Comparison of ENCODE assay signal across 9 mouse cellular contexts in the genomic region with DNA sequence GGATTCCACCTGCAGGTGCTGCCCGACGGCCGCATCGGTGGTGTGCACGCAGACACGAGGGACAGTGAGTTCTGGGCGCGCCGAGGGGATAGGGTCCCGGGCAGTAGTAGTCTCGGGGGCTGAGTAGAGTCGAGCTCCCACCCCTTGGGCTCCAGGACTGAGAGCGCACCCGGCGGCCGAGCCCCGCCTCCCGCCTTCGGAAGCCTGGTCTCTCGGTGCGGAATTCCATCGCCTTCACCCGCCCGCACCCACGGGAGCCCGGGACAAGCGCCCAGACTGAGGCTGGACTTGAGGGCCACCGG. TPM values are rescaled to one million over a fixed set of nuclear protein-coding genes. Genes with fewer than 3 reads are reported as not detected.
DNase-seq lines count a peak whose midpoint lies in the region; ATAC-seq lines count a peak whose summit lies in the region.
"Had no signal": no experiment of that assay in that cellular context is flagged by ENCODE, and none has a peak within 500 bp of the region (broad histone marks: within the 10 kb centered on the region; RNA-seq: fewer than 3 reads in every experiment).

No protein-coding gene starts in this region.

- peaks cover 12% of the 10 kb centered on the region for H3K4me1 ChIP-seq in limb, embryonic 13.5 days

- ATAC-seq in limb, embryonic 13.5 days (ENCODE audit: low FRiP score, low read depth), result no peak
- no peak for ATAC-seq in inflammation-experienced regulatory T-cells, adult 6 months

- H3K4me2 ChIP-seq in limb, embryonic 13.5 days (replicated peaks), result peak overlapping the region; percentile 51

- peak; percentile 34 for DNase-seq in embryo, embryonic 9.5 days (ENCODE audit: extremely low spot score)
- DNase-seq in embryo, embryonic 10 days (ENCODE audit: low spot score), result no peak
- peak; percentile 7 for DNase-seq in lung, postnatal 14 days
- no peak for DNase-seq in lung, postnatal 10 days
- DNase-seq in adrenal gland, postnatal 25 days, result no peak
- no peak for DNase-seq in spleen, adult 12 weeks (ENCODE audit: low spot score)

- H3K4me3 ChIP-seq in limb, embryonic 13.5 days, result peak overlapping the region; percentile 27

- H3K9ac ChIP-seq in limb, embryonic 13.5 days, result no peak overlapping the region

- no peaks in the 10 kb centered on the region for H3K9me3 ChIP-seq in limb, embryonic 13.5 days

- no peak overlapping the region for H3K27ac ChIP-seq in limb, embryonic 13.5 days

- peaks cover 96% of the 10 kb centered on the region for H3K27me3 ChIP-seq in limb, embryonic 13.5 days

- WGBS in limb, embryonic 13.5 days, result under 1% methylated on average over 28 of the region's 28 CpGs

- H3K36me3 ChIP-seq in limb, embryonic 13.5 days, result no peaks in the 10 kb centered on the region

RNA-seq across cellular contexts. Expression of a gene that starts 14.6 kb away (rescaled TPM):
- polyA plus RNA-seq in limb, embryonic 13.5 days (2015; fragmentation: Nextera tagmentation; extraction: Ambion mirVana), result 0.79 and 1.1 TPM in 2 replicates
- polyA plus RNA-seq in inflammation-experienced regulatory T-cells, adult 6 months (2017; shearing (Covaris generic)), result not detected
- not detected in 2 replicates for total RNA-seq in adrenal gland, postnatal 25 days (2021)
- total RNA-seq: adrenal gland, postnatal 36 days had no signal

RNA-seq across cellular contexts. Expression of a gene that starts 23.8 kb away (rescaled TPM):
- polyA plus RNA-seq in limb, embryonic 13.5 days (2015; fragmentation: Nextera tagmentation; extraction: Ambion mirVana), result 0.23 and 0.25 TPM in 2 replicates
- polyA plus RNA-seq in inflammation-experienced regulatory T-cells, adult 6 months (2017; shearing (Covaris generic)), result not detected
- 1.0 and 1.2 TPM in 2 replicates for total RNA-seq in adrenal gland, postnatal 25 days (2021)

RNA-seq across cellular contexts. Expression of a gene that starts 34.6 kb away (rescaled TPM):
- 0.22 and 0.31 TPM in 2 replicates for polyA plus RNA-seq in limb, embryonic 13.5 days (2015; fragmentation: Nextera tagmentation; extraction: Ambion mirVana)
- not detected for polyA plus RNA-seq in inflammation-experienced regulatory T-cells, adult 6 months (2017; shearing (Covaris generic))
- not detected in 2 replicates for total RNA-seq in adrenal gland, postnatal 25 days (2021)
- total RNA-seq: adrenal gland, postnatal 36 days had no signal

RNA-seq across cellular contexts. Expression of a gene that starts 53.2 kb away (rescaled TPM):
- 27.5 and 32.9 TPM in 2 replicates for polyA plus RNA-seq in limb, embryonic 13.5 days (2015; fragmentation: Nextera tagmentation; extraction: Ambion mirVana)
- polyA plus RNA-seq in inflammation-experienced regulatory T-cells, adult 6 months (2017; shearing (Covaris generic)), result 10 to 100 TPM; 27.4 to 42.5 (median 30.4) TPM
- total RNA-seq in adrenal gland, postnatal 25 days (2021), result 18.7 and 27.1 TPM in 2 replicates

Comparison
In these comparisons a context has a peak if more than half of its experiments do, and no peak if none do; other contexts are left out.
1. DNase-seq: peak in embryo, embryonic 9.5 days (single experiment) and lung, postnatal 14 days (single experiment); none in embryo, embryonic 10 days (single experiment), lung, postnatal 10 days (single experiment), adrenal gland, postnatal 25 days (single experiment) and spleen, adult 12 weeks (single experiment).